Mouse (Mus musculus) MEL (cell line): Measurements from ENCODE around the gene Cntn6. TPM values are rescaled to one million over a fixed set of nuclear protein-coding genes. Genes with fewer than 3 reads are reported as not detected.

Experiments used
- DNase-seq: peaks from one replicate; pipeline ENCODE4 v3.0.0; 2011; ENCODE audit warnings: low read depth, low spot score
- H3K27ac ChIP-seq: 2 replicates; pipeline ENCODE4 v1.5.1; 2012; ENCODE audit warnings: low read depth, mild to moderate bottlenecking, control low read depth, low read length, moderate library complexity; ENCODE audit not compliant: control insufficient read depth
- H3K27me3 ChIP-seq, 2 experiments: fragments of 150-350 bp in 1 of 2; sonication (generic) in 1 of 2; 2 replicates each; pipeline ENCODE4 v1.6.1; 2012; ENCODE audit warnings: low read length in 2 of 2, mild to moderate bottlenecking in 2 of 2, improper control_type of control experiment in 1 of 2, moderate library complexity in 1 of 2; ENCODE audit not compliant: insufficient read depth in 2 of 2, control insufficient read depth in 1 of 2
- H3K36me3 ChIP-seq, 2 experiments: 2 replicates each; pipeline ENCODE4 v1.6.1; 2012 to 2014; ENCODE audit warnings: low read length in 2 of 2, improper control_type of control experiment in 1 of 2, inconsistent platforms in 1 of 2, mild to moderate bottlenecking in 1 of 2; ENCODE audit not compliant: insufficient read depth in 2 of 2, control insufficient read depth in 1 of 2
- H3K4me1 ChIP-seq, 2 experiments: fragments of 150-350 bp in 1 of 2; sonication (generic) in 1 of 2; 2 replicates each; pipeline ENCODE4 v1.6.1; 2012; ENCODE audit warnings: low read length in 2 of 2, improper control_type of control experiment in 1 of 2, mild to moderate bottlenecking in 1 of 2; ENCODE audit not compliant: insufficient read depth in 2 of 2, control insufficient read depth in 1 of 2
- H3K4me3 ChIP-seq, 2 experiments: fragments of 150-350 bp in 1 of 2; sonication (generic) in 1 of 2; 2 replicates each; pipeline ENCODE4 v1.5.1; 2012; ENCODE audit warnings: low read depth in 2 of 2, low read length in 2 of 2, mild to moderate bottlenecking in 2 of 2, moderate library complexity in 2 of 2, control low read depth in 1 of 2, improper control_type of control experiment in 1 of 2; ENCODE audit not compliant: control insufficient read depth in 1 of 2, insufficient read depth in 1 of 2
- H3K79me2 ChIP-seq: 2 replicates; pipeline ENCODE4 v1.6.1; 2012; ENCODE audit warnings: mild to moderate bottlenecking, low read length, moderate library complexity; ENCODE audit not compliant: control insufficient read depth, poor library complexity, insufficient read depth
- H3K9ac ChIP-seq: 2 replicates; pipeline ENCODE4 v1.6.1; 2012; ENCODE audit warnings: low read depth, mild to moderate bottlenecking, control low read depth, low read length, moderate library complexity; ENCODE audit not compliant: control insufficient read depth, poor library complexity, severe bottlenecking
- H3K9me3 ChIP-seq: fragments of 150-350 bp; sonication (generic); replicated peaks from 2 replicates; pipeline ENCODE4 v1.6.1; 2012; ENCODE audit warnings: mild to moderate bottlenecking, low read length, improper control_type of control experiment, moderate library complexity; ENCODE audit not compliant: insufficient read depth
- CTCF ChIP-seq, 3 experiments: IDR thresholded peaks in 2 of 3; conservative IDR thresholded peaks in 1 of 3; 2 replicates each; pipeline ENCODE4 v1.5.1; 2011 to 2012; ENCODE audit warnings: low read length in 3 of 3, low read depth in 2 of 3, mild to moderate bottlenecking in 2 of 3, improper control_type of control experiment in 1 of 3, inconsistent platforms in 1 of 3, mixed read lengths in 1 of 3, moderate library complexity in 1 of 3; ENCODE audit not compliant: control insufficient read depth in 1 of 3, insufficient read depth in 1 of 3, poor library complexity in 1 of 3, severe bottlenecking in 1 of 3
- E2F4 ChIP-seq: IDR thresholded peaks from 2 replicates; pipeline ENCODE4 v1.6.1; 2011; ENCODE audit warnings: low read depth, low read length, improper control_type of control experiment, borderline replicate concordance
- ELF1 ChIP-seq: IDR thresholded peaks from 2 replicates; pipeline ENCODE4 v1.6.1; 2014; ENCODE audit warnings: low read depth, mild to moderate bottlenecking, inconsistent platforms, low read length, improper control_type of control experiment, moderate library complexity
- ETS1 ChIP-seq: IDR thresholded peaks from 2 replicates; pipeline ENCODE4 v1.6.1; 2012; ENCODE audit warnings: low read depth, mild to moderate bottlenecking, inconsistent platforms, low read length, improper control_type of control experiment, moderate library complexity
- GATA1 ChIP-seq: IDR thresholded peaks from 2 replicates; pipeline ENCODE4 v1.6.1; 2011; ENCODE audit warnings: low read depth, low read length, improper control_type of control experiment
- JUND ChIP-seq: IDR thresholded peaks from 2 replicates; pipeline ENCODE4 v1.6.1; 2011; ENCODE audit warnings: low read depth, mild to moderate bottlenecking, improper control_type of control experiment, low read length
- MYB ChIP-seq: IDR thresholded peaks from 2 replicates; pipeline ENCODE4 v1.6.1; 2011; ENCODE audit warnings: mild to moderate bottlenecking, low read depth, low read length, improper control_type of control experiment
- MYC ChIP-seq: IDR thresholded peaks from 2 replicates; pipeline ENCODE4 v1.6.1; 2011; ENCODE audit warnings: low read depth, mild to moderate bottlenecking, low read length, improper control_type of control experiment, moderate library complexity
- NELFE ChIP-seq: IDR thresholded peaks from 2 replicates; pipeline ENCODE4 v1.6.1; 2011; ENCODE audit warnings: low read depth, low read length, improper control_type of control experiment
- RAD21 ChIP-seq: IDR thresholded peaks from 2 replicates; pipeline ENCODE4 v1.6.1; 2011; ENCODE audit warnings: mild to moderate bottlenecking, low read depth, low read length, improper control_type of control experiment
- RCOR1 ChIP-seq: IDR thresholded peaks from 2 replicates; pipeline ENCODE4 v1.6.1; 2012; ENCODE audit warnings: low read depth, mild to moderate bottlenecking, inconsistent platforms, low read length, improper control_type of control experiment
- SIN3A ChIP-seq: IDR thresholded peaks from 2 replicates; pipeline ENCODE4 v1.6.1; 2012; ENCODE audit warnings: low read length, improper control_type of control experiment, inconsistent platforms
- SMC3 ChIP-seq: IDR thresholded peaks from 2 replicates; pipeline ENCODE4 v1.6.1; 2011; ENCODE audit warnings: low read depth, low read length, improper control_type of control experiment
- TAL1 ChIP-seq: IDR thresholded peaks from 2 replicates; pipeline ENCODE4 v1.6.1; 2012; ENCODE audit warnings: mild to moderate bottlenecking, inconsistent platforms, low read length, moderate library complexity, mixed read lengths
- TBP ChIP-seq: IDR thresholded peaks from 2 replicates; pipeline ENCODE4 v1.8.0; 2011; ENCODE audit warnings: low read depth, low read length, improper control_type of control experiment
- USF2 ChIP-seq, 2 experiments: IDR thresholded peaks; 2 replicates each; pipeline ENCODE4 v1.6.1; 2011 to 2012; ENCODE audit warnings: improper control_type of control experiment in 2 of 2, low read length in 2 of 2, borderline replicate concordance in 1 of 2, inconsistent platforms in 1 of 2, low read depth in 1 of 2, mild to moderate bottlenecking in 1 of 2; ENCODE audit not compliant: insufficient read depth in 1 of 2
- ZKSCAN1 ChIP-seq: IDR thresholded peaks from 2 replicates; pipeline ENCODE4 v1.6.1; 2012; ENCODE audit warnings: low read depth, mild to moderate bottlenecking, inconsistent platforms, low read length, improper control_type of control experiment, moderate library complexity
- polyA plus RNA-seq, 2 experiments: library from polyadenylated mRNA; stranded (reverse) in 1 of 2; unstranded in 1 of 2; fragments of >175 nt in 1 of 2; fragments of >200 nt in 1 of 2; gene quantifications; 2 replicates each; pipeline versions ENCODE4 v1.2.1 to v1.2.4; 2012; ENCODE audit warnings: low replicate concordance in 2 of 2, low read depth in 1 of 2; ENCODE audit not compliant: insufficient read length in 2 of 2, insufficient read depth in 1 of 2, missing spikeins in 1 of 2
- total RNA-seq: library from RNA; depleted of rRNA; stranded (reverse); fragments of 300-350 nt; gene quantifications from 2 replicates; pipeline ENCODE4 v1.2.3, GENCODE M21; 2012

Cntn6 gene
- total and polyA plus RNA-seq, 3 experiments = not detected

DNA sequence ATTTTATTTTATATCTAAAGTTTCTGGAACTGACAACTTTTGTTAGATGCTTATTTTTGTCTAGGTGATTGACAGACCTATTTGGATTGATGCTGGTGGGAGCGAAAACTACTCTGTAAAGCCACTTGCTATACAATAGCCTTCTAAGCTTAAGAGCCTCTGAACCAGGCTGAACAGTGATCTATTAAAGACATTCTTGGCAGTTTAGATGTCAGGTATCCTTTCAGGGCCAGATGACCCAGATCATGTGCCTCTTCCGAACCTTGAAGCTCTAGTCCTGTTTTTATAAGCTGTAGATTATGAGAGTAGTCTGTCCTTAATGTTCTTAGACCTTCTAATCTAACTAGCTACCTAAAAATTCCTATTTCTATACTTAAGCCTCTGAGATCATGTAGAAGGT is 3.2 kb downstream of the Cntn6 start:
- no peaks in the 10 kb centered on the region for H3K79me2 ChIP-seq
- no peak for TF ChIP-seq NELFE
- TF ChIP-seq SIN3A = no peak
- no peak for TF ChIP-seq JUND
- TF ChIP-seq ELF1 = no peak
- TF ChIP-seq ETS1 = no peak
- TF ChIP-seq RCOR1 = no peak
- TF ChIP-seq TBP = no peak
- H3K4me1 ChIP-seq = no peaks in the 10 kb centered on the region
- no peaks in the 10 kb centered on the region for H3K27me3 ChIP-seq
- no peaks in the 10 kb centered on the region for H3K36me3 ChIP-seq
- H3K4me3 ChIP-seq = no peak overlapping the region
- no peak for DNase-seq
- no peak overlapping the region for H3K9ac ChIP-seq
- H3K27ac ChIP-seq = no peak overlapping the region
- H3K9me3 ChIP-seq = no peaks in the 10 kb centered on the region

DNA sequence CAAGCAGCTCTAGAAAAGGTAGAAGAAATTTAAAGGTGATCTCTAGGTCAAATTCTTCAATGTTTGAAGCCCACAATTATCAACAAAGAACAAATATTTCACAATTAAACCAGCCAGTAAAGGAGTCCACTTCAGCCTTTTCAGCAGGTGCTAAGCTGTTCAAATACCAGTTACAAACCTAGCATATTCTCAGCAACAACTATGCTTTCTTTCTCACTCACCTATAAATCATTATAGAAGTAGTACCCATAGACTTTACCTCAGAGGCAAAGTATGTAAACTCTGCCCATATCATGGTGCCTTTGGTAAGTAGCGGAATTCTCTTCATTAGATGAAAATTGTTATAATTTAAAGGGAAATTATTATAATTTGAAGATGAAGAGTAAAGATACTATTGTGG is 71.4 kb downstream of the Cntn6 start:
- H3K9ac ChIP-seq = no peak overlapping the region
- no peaks in the 10 kb centered on the region for H3K9me3 ChIP-seq
- no peak for DNase-seq
- H3K27ac ChIP-seq = no peak overlapping the region
- H3K4me1 ChIP-seq = no peaks in the 10 kb centered on the region
- no peaks in the 10 kb centered on the region for H3K27me3 ChIP-seq
- no peak overlapping the region for H3K4me3 ChIP-seq
- H3K36me3 ChIP-seq = no peaks in the 10 kb centered on the region
- TF ChIP-seq SMC3 = no peak
- TF ChIP-seq TBP = no peak
- TF ChIP-seq RAD21 = no peak
- TF ChIP-seq TAL1 = no peak
- TF ChIP-seq MYB = no peak
- TF ChIP-seq RCOR1 = no peak
- no peak for TF ChIP-seq CTCF (IDR thresholded peaks at IDR 0.05 in 2 of 3, conservative IDR thresholded peaks at IDR 0.05 in 1 of 3; ENCODE audit: control insufficient read depth in 1 of 3, insufficient read depth in 1 of 3, low read depth in 2 of 3, low read length in 3 of 3, poor library complexity in 1 of 3, severe bottlenecking in 1 of 3)
- no peak for TF ChIP-seq E2F4
- TF ChIP-seq ZKSCAN1 = no peak
- no peak for TF ChIP-seq USF2 (IDR thresholded peaks at IDR 0.05; ENCODE audit: borderline replicate concordance in 1 of 2, insufficient read depth in 1 of 2, low read depth in 1 of 2, low read length in 2 of 2)
- no peak for TF ChIP-seq GATA1
- no peaks in the 10 kb centered on the region for H3K79me2 ChIP-seq

DNA sequence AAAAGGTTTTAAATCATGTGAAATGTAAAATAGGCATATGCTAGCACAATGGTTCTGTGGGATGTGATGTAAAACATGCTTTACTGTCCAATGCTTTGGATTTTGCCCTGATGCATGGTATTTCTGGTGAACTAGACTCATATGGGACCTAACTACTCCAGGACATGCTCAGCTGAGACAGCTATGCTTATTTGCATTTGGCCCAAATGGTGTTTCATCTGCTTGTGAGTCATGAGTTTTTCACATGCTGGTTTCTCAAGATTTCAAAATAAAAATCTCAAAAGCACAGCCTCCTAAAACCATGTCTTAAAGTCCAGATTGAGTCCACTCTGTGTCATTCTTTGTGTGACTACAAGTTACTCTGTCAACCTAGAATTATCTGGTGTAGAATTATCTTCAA is 77.0 kb downstream of the Cntn6 start:
- Histone ChIP-seq H3K9me3 (no peaks in the 10 kb centered on the region), H3K36me3 (no peaks in the 10 kb centered on the region), H3K79me2 (no peaks in the 10 kb centered on the region), H3K4me1 (no peaks in the 10 kb centered on the region), H3K9ac (no peak overlapping the region), H3K4me3 (no peak overlapping the region), H3K27ac (no peak overlapping the region), H3K27me3 (no peaks in the 10 kb centered on the region)
- TF ChIP-seq MYC = no peak
- DNase-seq = no peak
